Mouse (Mus musculus) ES-E14 (cell line): ENCODE results near the gene Scai. TPM values are rescaled to one million over a fixed set of nuclear protein-coding genes. Genes with fewer than 3 reads are reported as not detected.
A peak's percentile ranks its signal among the peaks of the same experiment; 100 is the strongest.
"Not testable (repeated sequence)": the region's sequence is repeated elsewhere in the genome, so short reads cannot be mapped to it uniquely, and the experiment has no call there.

Experiments used
- DNase-seq: peaks from one replicate; pipeline ENCODE4 v3.0.0-alpha.2; 2013; ENCODE audit warnings: low read depth, low spot score
- H3K27ac ChIP-seq: 2 replicates; pipeline ENCODE4 v1.5.1; 2012; ENCODE audit warnings: low read depth, mild to moderate bottlenecking, low read length, moderate library complexity, mixed read lengths; ENCODE audit not compliant: poor library complexity, insufficient read depth, severe bottlenecking
- H3K36me3 ChIP-seq: 2 replicates; pipeline ENCODE4 v1.6.1; 2012; ENCODE audit warnings: mild to moderate bottlenecking, low read length, moderate library complexity, mixed read lengths; ENCODE audit not compliant: control insufficient read depth, poor library complexity, insufficient read depth, severe bottlenecking
- H3K4me1 ChIP-seq, 2 experiments: fragments of 150-350 bp in 1 of 2; sonication (generic) in 1 of 2; 2 replicates each; pipeline ENCODE4 v1.6.1; 2012; ENCODE audit warnings: low read length in 2 of 2, mild to moderate bottlenecking in 1 of 2, mixed read lengths in 1 of 2; ENCODE audit not compliant: control insufficient read depth in 2 of 2, insufficient read depth in 2 of 2, poor library complexity in 1 of 2
- H3K4me3 ChIP-seq, 2 experiments: fragments of 150-350 bp in 1 of 2; sonication (generic) in 1 of 2; 2 replicates each; pipeline ENCODE4 v1.5.1; 2012; ENCODE audit warnings: low read length in 2 of 2, low read depth in 1 of 2, mild to moderate bottlenecking in 1 of 2, mixed read lengths in 1 of 2; ENCODE audit not compliant: insufficient read depth in 1 of 2, poor library complexity in 1 of 2, severe bottlenecking in 1 of 2
- H3K9ac ChIP-seq: 2 replicates; pipeline ENCODE4 v1.6.1; 2012; ENCODE audit warnings: low read depth, mild to moderate bottlenecking, low read length, mixed read lengths; ENCODE audit not compliant: poor library complexity, insufficient read depth, severe bottlenecking
- H3K9me3 ChIP-seq: fragments of 150-350 bp; sonication (generic); 2 replicates; pipeline ENCODE4 v1.6.1; 2012; ENCODE audit warnings: low read depth, mild to moderate bottlenecking, low read length; ENCODE audit not compliant: control insufficient read depth, insufficient read depth
- CHD2 ChIP-seq: IDR thresholded peaks from 2 replicates; pipeline ENCODE4 v1.6.1; 2014; ENCODE audit warnings: mild to moderate bottlenecking, low read depth, low read length, inconsistent platforms
- HCFC1 ChIP-seq: IDR thresholded peaks from 2 replicates; pipeline ENCODE4 v1.6.1; 2012; ENCODE audit warnings: low read length, inconsistent platforms, borderline replicate concordance; ENCODE audit not compliant: insufficient read depth
- MAFK ChIP-seq: IDR thresholded peaks from 2 replicates; pipeline ENCODE4 v1.6.1; 2014; ENCODE audit warnings: mild to moderate bottlenecking, low read depth, low read length, inconsistent platforms; ENCODE audit not compliant: insufficient read depth
- ZC3H11A ChIP-seq: IDR thresholded peaks from 2 replicates; pipeline ENCODE4 v1.6.1; 2012; ENCODE audit warnings: low read depth, mild to moderate bottlenecking, inconsistent platforms, low read length, borderline replicate concordance
- ZNF384 ChIP-seq: IDR thresholded peaks from 2 replicates; pipeline ENCODE4 v1.6.1; 2012; ENCODE audit warnings: low read depth, low read length, inconsistent platforms
- in situ Hi-C, 2 experiments: fragments of 600-800 bp; cut with MboI; formaldehyde crosslinking; loops; one replicate each; pipeline ENCODE4 v1.15.1; 2025; ENCODE audit warnings: low sequenced_read_pairs in 2 of 2, inconsistent platforms in 1 of 2; ENCODE audit not compliant: unreplicated experiment in 2 of 2
- total RNA-seq: library from RNA; depleted of rRNA; stranded (reverse); fragments of 300-350 nt; gene quantifications from 2 replicates; pipeline ENCODE4 v1.2.3, GENCODE M21; 2012; rRNA removed

Scai gene
- total RNA-seq, result 10.3 and 12.4 TPM in 2 replicates

- H3K9ac ChIP-seq, result peak within 1 kb of the TSS; percentile 88
- DNase-seq, result peak; percentile 97
- H3K27ac ChIP-seq, result peak within 1 kb of the TSS; percentile 65
- H3K36me3 ChIP-seq, result peaks cover 4% of the 10 kb centered on the region; the same call in 1 of the 2 replicates
- H3K4me3 ChIP-seq, result peak within 1 kb of the TSS; percentile 92 to 93
- H3K4me1 ChIP-seq, result no peaks in the 10 kb centered on the region
- TF ChIP-seq ZNF384, result no peak
- no peak; the same call in 1 of the 2 replicates for TF ChIP-seq HCFC1
- peak; percentile 65; the same call in 1 of the 2 replicates for TF ChIP-seq CHD2
- no peak for TF ChIP-seq MAFK
- TF ChIP-seq ZC3H11A, result peak; percentile 18; the same call in 1 of the 2 replicates
- in situ Hi-C loops, result no loop called here
- H3K9me3 ChIP-seq, result no peaks in the 10 kb centered on the region
These were observed at the start of gene Scai for GRCm38 (mm10) chr2:39190561-39191056. Gene Scai, minus strand, starts transcription at chr2:39190734.

- in situ Hi-C loops, result no loop called here
- H3K9me3 ChIP-seq, result no peaks in the 10 kb centered on the region
- H3K36me3 ChIP-seq, result no peaks in the 10 kb centered on the region
- no peak for DNase-seq
- no peak overlapping the region; the same call in 1 of the 2 replicates for H3K27ac ChIP-seq
- H3K9ac ChIP-seq, result peak overlapping the region; percentile 40; the same call in 1 of the 2 replicates
- H3K4me1 ChIP-seq, result no peaks in the 10 kb centered on the region
- no peak for TF ChIP-seq ZNF384
- no peak for TF ChIP-seq MAFK
- TF ChIP-seq CHD2, result no peak
- TF ChIP-seq HCFC1, result no peak
- TF ChIP-seq ZC3H11A, result no peak
- peak overlapping the region; percentile 82 to 87 for H3K4me3 ChIP-seq
These were observed 36.2 kb upstream of the Scai start for GRCm38 (mm10) chr2:39226731-39227130.

GRCm38 (mm10) chr2:39226019-39226640 lies 35.6 kb upstream of the Scai start, which contains the start of gene Ppp6c:
Gene Ppp6c, minus strand, starts transcription at chr2:39226451.
- Histone ChIP-seq H3K9ac (peak within 1 kb of the TSS; percentile 86), H3K9me3 (no peaks in the 10 kb centered on the region), H3K36me3 (no peaks in the 10 kb centered on the region), H3K4me1 (no peaks in the 10 kb centered on the region), H3K27ac (peak within 1 kb of the TSS; percentile 32), H3K4me3 (peak within 1 kb of the TSS; percentile 82 to 87)
- TF ChIP-seq HCFC1 (peak; percentile 98), MAFK (no peak)
- in situ Hi-C loops, result no loop called here
- DNase-seq, result peak; percentile 92

DNA sequence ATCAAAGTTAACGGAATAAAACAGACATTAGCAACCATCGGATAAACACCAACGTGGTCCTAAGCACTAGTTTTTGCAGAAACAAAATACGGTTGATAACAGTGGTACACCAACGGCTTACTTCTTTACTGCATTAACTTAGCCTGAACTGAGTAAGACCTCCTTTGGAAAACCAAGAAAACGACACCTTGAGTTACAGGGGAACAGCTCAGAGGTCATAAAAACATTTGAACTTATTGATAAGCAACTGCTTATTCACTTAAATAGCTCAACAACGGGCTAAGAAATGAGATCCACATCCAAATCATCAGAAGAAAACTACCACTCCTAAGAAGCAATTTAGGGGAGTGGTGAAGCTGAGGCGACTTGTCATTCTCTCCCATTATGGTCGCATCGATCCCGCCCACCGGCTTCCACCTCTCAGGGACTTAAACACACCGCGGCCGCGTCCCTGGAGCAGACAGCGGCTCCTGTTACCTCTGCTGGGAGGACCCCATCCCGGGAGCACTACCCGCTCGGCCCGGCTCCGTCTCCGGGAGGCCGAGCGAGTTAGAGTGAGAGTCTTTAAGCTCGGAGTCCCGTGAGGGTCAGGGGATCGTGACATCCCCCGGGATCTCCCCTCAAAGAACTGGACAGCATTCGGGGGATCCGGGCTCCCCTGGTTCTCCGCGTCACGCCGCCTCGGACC lies 34.9 kb upstream of the Scai start:
- DNase-seq, H3K36me3 ChIP-seq, H3K4me1 ChIP-seq, in situ Hi-C loops, H3K9me3 ChIP-seq: not testable (repeated sequence)
- Histone ChIP-seq H3K9ac (peak overlapping the region; percentile 86), H3K4me3 (peak overlapping the region; percentile 82 to 87), H3K27ac (peak overlapping the region; percentile 32)

DNA sequence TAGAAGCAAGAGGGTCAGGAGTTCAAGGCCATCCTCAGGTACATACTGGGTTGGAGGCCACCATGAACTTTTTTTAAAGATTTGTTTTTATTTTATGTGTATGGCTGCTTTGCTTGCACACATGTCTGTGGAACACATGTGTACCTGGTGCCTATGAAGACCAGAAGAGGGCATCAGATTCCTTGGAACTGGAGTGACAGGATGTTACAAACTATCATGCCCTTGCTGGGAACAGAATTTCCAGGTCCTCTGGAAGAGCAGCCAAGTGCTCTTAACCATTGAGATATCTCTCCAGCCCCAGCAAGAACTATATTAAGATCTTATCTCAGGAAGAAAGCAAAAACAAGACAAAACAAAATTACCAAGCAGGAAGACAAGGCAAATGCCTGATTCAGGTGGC lies 34.1 kb upstream of the Scai start:
- H3K27ac ChIP-seq, result no peak overlapping the region
- DNase-seq, result no peak
- in situ Hi-C loops, result no loop called here
- H3K36me3 ChIP-seq, result no peaks in the 10 kb centered on the region
- H3K4me1 ChIP-seq, result no peaks in the 10 kb centered on the region; a peak in 2 of 4 replicates
- H3K4me3 ChIP-seq, result peak overlapping the region in 1 of 2 experiments; percentile 12; a peak in 1 of 4 replicates
- H3K9me3 ChIP-seq, result no peaks in the 10 kb centered on the region
- TF ChIP-seq HCFC1, result no peak
- TF ChIP-seq CHD2, result no peak
- TF ChIP-seq ZNF384, result no peak
- TF ChIP-seq MAFK, result no peak
- TF ChIP-seq ZC3H11A, result no peak
- H3K9ac ChIP-seq, result no peak overlapping the region
